In the genomic region with DNA sequence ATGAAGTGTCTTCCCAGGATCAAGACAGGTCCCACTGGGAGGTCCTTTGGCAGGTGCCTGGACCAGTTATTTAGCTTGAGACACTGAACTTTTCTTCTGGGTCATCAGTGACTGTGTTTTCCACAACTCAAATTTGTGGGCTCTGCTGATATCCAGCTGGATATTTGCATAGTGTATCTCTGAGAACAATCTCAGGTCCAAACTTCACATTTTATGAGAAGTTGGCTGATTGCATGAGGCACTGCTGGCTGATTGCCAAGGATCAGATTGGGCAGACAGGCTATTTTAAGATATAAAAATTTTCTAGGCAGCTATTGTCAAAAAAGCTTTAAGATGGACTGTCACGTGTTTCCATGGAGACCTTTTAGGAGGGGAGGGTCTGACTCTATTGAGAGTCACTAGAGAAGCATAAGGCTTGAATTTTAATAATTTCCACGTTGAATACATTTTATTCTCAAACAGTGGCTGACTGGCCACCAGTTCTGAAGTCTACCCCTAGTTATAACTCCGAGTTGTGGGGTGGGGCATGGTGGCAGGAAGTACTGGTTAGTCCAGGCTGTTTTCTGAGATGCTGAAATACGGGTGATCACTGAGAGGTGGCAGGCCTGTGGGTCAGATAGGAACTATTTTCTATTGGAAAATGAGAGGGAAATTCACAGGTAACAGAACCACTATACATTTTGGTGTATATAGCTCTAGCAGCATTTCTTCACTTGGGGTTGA, we compare ENCODE assay signal across 27 mouse cellular contexts. TPM values are rescaled to one million over a fixed set of nuclear protein-coding genes. Genes with fewer than 3 reads are reported as not detected.
DNase-seq lines count a peak whose midpoint lies in the region; ATAC-seq and TF ChIP-seq lines count a peak whose summit lies in the region.
"Had no signal": no experiment of that assay in that cellular context is flagged by ENCODE, and none has a peak within 500 bp of the region (broad histone marks: within the 10 kb centered on the region; RNA-seq: fewer than 3 reads in every experiment).

No protein-coding gene starts in this region.

- no peak overlapping the region for H3K4me2 ChIP-seq in forebrain, embryonic 14.5 days (ENCODE audit: low read length)
- H3K4me2 ChIP-seq in forebrain, embryonic 15.5 days (replicated peaks): no peak overlapping the region
- no peak overlapping the region for H3K4me2 ChIP-seq in lung, embryonic 14.5 days
- H3K4me2 ChIP-seq in lung, postnatal 0 days (replicated peaks; ENCODE audit: low read depth, low read length): no peak overlapping the region
- H3K4me2 ChIP-seq in intestine, embryonic 16.5 days (ENCODE audit: low read depth, low read length): no peak overlapping the region
- H3K4me2 ChIP-seq: embryonic facial prominence, embryonic 12.5 days; heart, embryonic 13.5 days; limb, embryonic 15.5 days; midbrain, embryonic 15.5 days; neural tube, embryonic 13.5 days; stomach, embryonic 15.5 days had no signal

- no peak for ATAC-seq in forebrain, embryonic 14.5 days
- no peak for ATAC-seq in forebrain, embryonic 15.5 days (replicated peaks)
- ATAC-seq in lung, embryonic 14.5 days (ENCODE audit: insufficient read depth): no peak
- no peak for ATAC-seq in lung, postnatal 0 days
- peak; percentile 69 for ATAC-seq in intestine, embryonic 16.5 days
- ATAC-seq: midbrain, embryonic 15.5 days had no signal

- H3K9ac ChIP-seq in forebrain, embryonic 14.5 days (ENCODE audit: low read length): no peak overlapping the region
- no peak overlapping the region for H3K9ac ChIP-seq in forebrain, embryonic 15.5 days (replicated peaks)
- H3K9ac ChIP-seq in lung, embryonic 14.5 days: no peak overlapping the region
- H3K9ac ChIP-seq in lung, postnatal 0 days (replicated peaks; ENCODE audit: low read depth): no peak overlapping the region
- H3K9ac ChIP-seq in intestine, embryonic 16.5 days (ENCODE audit: low read depth, low read length): no peak overlapping the region
- H3K9ac ChIP-seq: embryonic facial prominence, embryonic 12.5 days; heart, embryonic 13.5 days; limb, embryonic 15.5 days; midbrain, embryonic 15.5 days; neural tube, embryonic 13.5 days; stomach, embryonic 15.5 days had no signal

- H3K9me3 ChIP-seq in forebrain, embryonic 14.5 days (replicated peaks; ENCODE audit: control insufficient read depth, low read length): no peaks in the 10 kb centered on the region
- H3K9me3 ChIP-seq in forebrain, embryonic 15.5 days: no peaks in the 10 kb centered on the region
- no peaks in the 10 kb centered on the region for H3K9me3 ChIP-seq in lung, embryonic 14.5 days (ENCODE audit: low read depth, low read length)
- no peaks in the 10 kb centered on the region for H3K9me3 ChIP-seq in lung, postnatal 0 days (ENCODE audit: low read length)
- H3K9me3 ChIP-seq in intestine, embryonic 16.5 days (ENCODE audit: control insufficient read depth, low read length): no peaks in the 10 kb centered on the region
- H3K9me3 ChIP-seq: embryonic facial prominence, embryonic 12.5 days; heart, embryonic 13.5 days; limb, embryonic 15.5 days; midbrain, embryonic 15.5 days; neural tube, embryonic 13.5 days had no signal

- TF ChIP-seq CTCF in lung, embryonic 14.5 days (IDR thresholded peaks at IDR 0.05; ENCODE audit: low read depth): no peak
- TF ChIP-seq CTCF in lung, postnatal 0 days (IDR thresholded peaks at IDR 0.05): no peak

- 71% methylated on average over 4 of the region's 4 CpGs for WGBS in forebrain, embryonic 14.5 days
- WGBS in forebrain, embryonic 15.5 days: 62% methylated on average over 4 of the region's 4 CpGs
- 62% methylated on average over 4 of the region's 4 CpGs for WGBS in lung, embryonic 14.5 days
- 49% methylated on average over 4 of the region's 4 CpGs for WGBS in lung, postnatal 0 days
- 59% methylated on average over 4 of the region's 4 CpGs for WGBS in intestine, embryonic 16.5 days

- H3K4me3 ChIP-seq in forebrain, embryonic 14.5 days (ENCODE audit: low read depth, low read length): no peak overlapping the region
- no peak overlapping the region for H3K4me3 ChIP-seq in forebrain, embryonic 15.5 days
- H3K4me3 ChIP-seq in lung, embryonic 14.5 days (ENCODE audit: low read depth, low read length): no peak overlapping the region
- no peak overlapping the region for H3K4me3 ChIP-seq in lung, postnatal 0 days (ENCODE audit: low read depth, low read length)
- H3K4me3 ChIP-seq in intestine, embryonic 16.5 days (ENCODE audit: low read length): no peak overlapping the region
- H3K4me3 ChIP-seq: embryonic facial prominence, embryonic 12.5 days; heart, embryonic 13.5 days; limb, embryonic 15.5 days; midbrain, embryonic 15.5 days; neural tube, embryonic 13.5 days; stomach, embryonic 15.5 days had no signal

- H3K36me3 ChIP-seq in forebrain, embryonic 14.5 days (ENCODE audit: control insufficient read depth, insufficient read depth, low read length): no peaks in the 10 kb centered on the region
- H3K36me3 ChIP-seq in forebrain, embryonic 15.5 days: no peaks in the 10 kb centered on the region
- H3K36me3 ChIP-seq in lung, embryonic 14.5 days (ENCODE audit: insufficient read depth): no peaks in the 10 kb centered on the region
- no peaks in the 10 kb centered on the region for H3K36me3 ChIP-seq in lung, postnatal 0 days (ENCODE audit: insufficient read depth, low read length)
- no peaks in the 10 kb centered on the region for H3K36me3 ChIP-seq in intestine, embryonic 16.5 days (ENCODE audit: control insufficient read depth, insufficient read depth, low read length)
- H3K36me3 ChIP-seq: embryonic facial prominence, embryonic 12.5 days; heart, embryonic 13.5 days; limb, embryonic 15.5 days; midbrain, embryonic 15.5 days; neural tube, embryonic 13.5 days; stomach, embryonic 15.5 days had no signal

- no peak for TF ChIP-seq EP300 in lung, postnatal 0 days (IDR thresholded peaks at IDR 0.05)

- no peaks in the 10 kb centered on the region for H3K27me3 ChIP-seq in forebrain, embryonic 14.5 days (replicated peaks; ENCODE audit: control insufficient read depth, insufficient read depth, low read length)
- no peaks in the 10 kb centered on the region for H3K27me3 ChIP-seq in forebrain, embryonic 15.5 days
- no peaks in the 10 kb centered on the region for H3K27me3 ChIP-seq in lung, embryonic 14.5 days (ENCODE audit: insufficient read depth, low read length)
- H3K27me3 ChIP-seq in lung, postnatal 0 days (replicated peaks; ENCODE audit: insufficient read depth, low read length): no peaks in the 10 kb centered on the region
- H3K27me3 ChIP-seq in intestine, embryonic 16.5 days (replicated peaks; ENCODE audit: control insufficient read depth, insufficient read depth, low read length): no peaks in the 10 kb centered on the region
- H3K27me3 ChIP-seq: embryonic facial prominence, embryonic 12.5 days; heart, embryonic 13.5 days; limb, embryonic 15.5 days; midbrain, embryonic 15.5 days; neural tube, embryonic 13.5 days; stomach, embryonic 15.5 days had no signal

- peak; percentile 17 for DNase-seq in forebrain, embryonic 14.5 days (ENCODE audit: low spot score)
- DNase-seq in lung, embryonic 14.5 days: peak; percentile 43
- DNase-seq in lung, postnatal 0 days (ENCODE audit: low spot score): no peak
- DNase-seq in brain, adult 2 months (ENCODE audit: low read depth, low spot score): peak; percentile 10
- no peak for DNase-seq in gastrocnemius, postnatal 10 days
- DNase-seq: cerebellum, adult 11-12 months; cerebellum, postnatal 14 days; heart, adult 11 months; heart, postnatal 14 days; kidney, adult 8-10 months; kidney, postnatal 10 days; left cerebral cortex, postnatal 4 days; lung, adult 18-20 months; thymus, postnatal 25 days had no signal

- H3K27ac ChIP-seq in forebrain, embryonic 14.5 days (ENCODE audit: low read depth, low read length): no peak overlapping the region
- H3K27ac ChIP-seq in forebrain, embryonic 15.5 days (replicated peaks): no peak overlapping the region
- no peak overlapping the region for H3K27ac ChIP-seq in lung, embryonic 14.5 days (ENCODE audit: low read depth)
- H3K27ac ChIP-seq in lung, postnatal 0 days (ENCODE audit: low read length): no peak overlapping the region
- no peak overlapping the region for H3K27ac ChIP-seq in intestine, embryonic 16.5 days (ENCODE audit: low read length)
- H3K27ac ChIP-seq: embryonic facial prominence, embryonic 12.5 days; heart, embryonic 13.5 days; limb, embryonic 15.5 days; midbrain, embryonic 15.5 days; neural tube, embryonic 13.5 days; stomach, embryonic 15.5 days had no signal

- H3K4me1 ChIP-seq in forebrain, embryonic 14.5 days (ENCODE audit: control insufficient read depth, insufficient read depth, low read length): no peaks in the 10 kb centered on the region
- no peaks in the 10 kb centered on the region for H3K4me1 ChIP-seq in forebrain, embryonic 15.5 days
- H3K4me1 ChIP-seq in lung, embryonic 14.5 days (ENCODE audit: insufficient read depth): no peaks in the 10 kb centered on the region
- H3K4me1 ChIP-seq in lung, postnatal 0 days (ENCODE audit: insufficient read depth, low read depth, low read length): no peaks in the 10 kb centered on the region
- H3K4me1 ChIP-seq in intestine, embryonic 16.5 days (ENCODE audit: control insufficient read depth, insufficient read depth, low read length): 0 out of 2 replicates have a peak, but pooled peaks cover 2% of the 10 kb centered on the region
- H3K4me1 ChIP-seq: midbrain, embryonic 15.5 days; neural tube, embryonic 13.5 days; stomach, embryonic 15.5 days had no signal

RNA-seq across cellular contexts. Expression of a gene that starts 21.4 kb away (rescaled TPM):
- 0.80 and 1.7 TPM in 2 replicates for polyA plus RNA-seq in forebrain, embryonic 14.5 days (2014; fragmentation: Nextera tagmentation; extraction: Ambion mirVana)
- 0.70 and 1.1 TPM in 2 replicates for polyA plus RNA-seq in forebrain, embryonic 15.5 days (2015; fragmentation: Nextera tagmentation; extraction: Ambion mirVana)
- 4.9 and 6.0 TPM in 2 replicates for polyA plus RNA-seq in lung, embryonic 14.5 days (2014; fragmentation: Nextera tagmentation; extraction: Ambion mirVana)
- polyA plus RNA-seq in lung, postnatal 0 days (2015; fragmentation: Nextera tagmentation; extraction: Ambion mirVana): 8.3 and 9.2 TPM in 2 replicates
- 1.4 and 2.1 TPM in 2 replicates for polyA plus RNA-seq in intestine, embryonic 16.5 days (2015; fragmentation: Nextera tagmentation; extraction: Ambion mirVana)
- 1 to 10 TPM; 1.3 to 1.6 TPM for total RNA-seq in gastrocnemius, postnatal 10 days (2021)
- total RNA-seq: megakaryocyte, adult 5-6 weeks; MEL had no signal

RNA-seq across cellular contexts. Expression of a gene that starts 43.4 kb away (rescaled TPM):
- 0.09 and 0.11 TPM in 2 replicates for polyA plus RNA-seq in forebrain, embryonic 14.5 days (2014; fragmentation: Nextera tagmentation; extraction: Ambion mirVana)
- 0.14 TPM in 1 of 2 replicates, not detected in the other for polyA plus RNA-seq in forebrain, embryonic 15.5 days (2015; fragmentation: Nextera tagmentation; extraction: Ambion mirVana)
- not detected in 2 replicates for polyA plus RNA-seq in lung, embryonic 14.5 days (2014; fragmentation: Nextera tagmentation; extraction: Ambion mirVana)
- 0.29 and 0.45 TPM in 2 replicates for polyA plus RNA-seq in lung, postnatal 0 days (2015; fragmentation: Nextera tagmentation; extraction: Ambion mirVana)
- polyA plus RNA-seq in intestine, embryonic 16.5 days (2015; fragmentation: Nextera tagmentation; extraction: Ambion mirVana): 0.07 and 0.10 TPM in 2 replicates
- total RNA-seq in gastrocnemius, postnatal 10 days (2021): 1 to 10 TPM in 1 of 2 experiments, under 1 TPM in 1; 0.21 to 1.4 TPM
- total RNA-seq: gastrocnemius, adult 8-10 months; left cerebral cortex, postnatal 4 days; MEL had no signal
- polyA plus RNA-seq: embryonic facial prominence, embryonic 12.5 days; forebrain, embryonic 11.5 days; heart, embryonic 13.5 days; hindbrain, embryonic 11.5 days; neural tube, embryonic 13.5 days had no signal

Comparison
In these comparisons a context has a peak if more than half of its experiments do, and no peak if none do; other contexts are left out.
1. DNase-seq: peak in forebrain, embryonic 14.5 days (single experiment), lung, embryonic 14.5 days (single experiment) and brain, adult 2 months (single experiment); none in lung, postnatal 0 days (single experiment) and gastrocnemius, postnatal 10 days (single experiment).